Mouse (Mus musculus): Measurements from ENCODE around the gene Dcaf5. TPM values are rescaled to one million over a fixed set of nuclear protein-coding genes. Genes with fewer than 3 reads are reported as not detected.
A peak's percentile ranks its signal among the peaks of the same experiment; 100 is the strongest.
"Not testable (repeated sequence)": the region's sequence is repeated elsewhere in the genome, so short reads cannot be mapped to it uniquely, and the experiment has no call there.

The Dcaf5 gene
- 1.3 and 20.2 TPM in 2 replicates for total RNA-seq (2015; ENCODE audit: low replicate concordance)
- 2.4 and 3.2 TPM in 2 replicates for total RNA-seq (2017; ENCODE audit: low replicate concordance)

DNA sequence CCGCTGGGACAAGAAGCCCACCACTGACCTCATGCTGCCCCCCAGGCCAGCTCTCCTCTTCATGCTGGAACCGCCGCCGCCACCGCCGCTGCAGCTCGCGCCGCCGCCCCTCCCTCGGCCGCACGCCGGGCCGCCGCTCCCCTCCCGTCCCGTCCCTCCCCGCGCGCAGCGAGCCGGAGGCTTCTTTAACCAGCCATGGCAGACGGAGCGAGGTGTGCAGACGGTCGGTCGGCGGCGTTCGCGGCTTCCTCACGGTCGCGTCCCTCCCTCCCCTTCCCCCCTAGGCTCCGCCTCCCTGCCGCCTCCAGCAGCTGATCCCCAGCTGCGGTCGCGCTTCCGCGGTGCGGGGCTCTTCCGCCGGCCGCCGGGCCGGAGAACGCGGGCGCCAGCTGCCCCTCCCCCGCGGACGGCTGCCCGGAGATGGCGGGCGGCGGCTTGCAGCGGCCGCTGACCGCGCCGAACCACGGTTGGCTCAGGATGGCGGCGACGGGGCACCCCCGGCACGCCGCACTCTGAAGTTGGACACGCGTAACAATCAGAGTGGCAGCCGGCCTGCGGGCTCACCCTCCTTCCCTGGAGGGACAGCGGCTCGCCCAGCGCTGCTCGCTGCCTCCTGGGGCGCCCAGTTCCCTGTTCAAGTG is at the start of gene Dcaf5:
Dcaf5 (minus strand) TSS at position 266 of the 641 bp plus-strand sequence.
- peak; percentile 95 for ATAC-seq (replicated peaks; ENCODE audit: low FRiP score, poor library complexity, severe bottlenecking)

DNA sequence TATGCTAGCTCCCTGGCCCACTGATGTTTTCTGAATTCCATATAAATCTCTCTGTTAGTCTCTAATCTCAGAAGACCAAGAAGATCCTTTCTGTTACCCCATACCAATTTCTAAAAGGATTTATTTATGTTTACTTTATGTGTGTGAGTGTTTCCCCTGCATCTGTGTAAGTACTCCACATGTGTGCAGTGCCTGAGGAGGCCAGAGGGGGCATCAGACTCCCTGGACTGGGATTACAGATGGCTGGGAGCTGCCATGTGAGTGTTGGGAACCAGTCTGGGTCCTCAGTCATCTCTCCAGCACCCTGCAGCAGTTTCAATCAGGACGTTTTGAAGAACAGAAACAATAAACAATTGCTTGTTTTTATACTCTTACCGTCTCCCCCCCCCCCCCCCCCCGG is 47.0 kb upstream of the Dcaf5 start:
- no peak for ATAC-seq (replicated peaks; ENCODE audit: low FRiP score, poor library complexity, severe bottlenecking)

DNA sequence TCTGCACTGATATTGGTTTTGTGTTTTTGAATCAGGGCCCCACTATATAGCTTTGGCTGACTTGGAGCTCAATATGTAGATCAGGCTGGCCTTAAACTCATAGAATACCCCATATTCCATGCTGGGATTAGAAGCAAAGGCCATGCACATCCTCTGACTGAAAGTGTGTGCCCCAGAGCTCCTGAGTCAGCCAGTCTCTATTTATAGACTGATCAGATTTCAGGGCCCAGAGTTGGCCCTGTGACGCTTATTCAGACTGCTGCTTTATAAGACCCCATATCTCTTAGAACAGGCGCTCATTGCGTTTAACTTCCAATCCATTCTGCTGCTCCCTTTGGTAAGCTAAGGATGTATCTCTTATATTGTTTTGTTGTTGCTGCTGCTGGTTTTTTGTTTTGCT is 43.6 kb upstream of the Dcaf5 start:
- no peak for ATAC-seq (replicated peaks; ENCODE audit: low FRiP score, poor library complexity, severe bottlenecking)

DNA sequence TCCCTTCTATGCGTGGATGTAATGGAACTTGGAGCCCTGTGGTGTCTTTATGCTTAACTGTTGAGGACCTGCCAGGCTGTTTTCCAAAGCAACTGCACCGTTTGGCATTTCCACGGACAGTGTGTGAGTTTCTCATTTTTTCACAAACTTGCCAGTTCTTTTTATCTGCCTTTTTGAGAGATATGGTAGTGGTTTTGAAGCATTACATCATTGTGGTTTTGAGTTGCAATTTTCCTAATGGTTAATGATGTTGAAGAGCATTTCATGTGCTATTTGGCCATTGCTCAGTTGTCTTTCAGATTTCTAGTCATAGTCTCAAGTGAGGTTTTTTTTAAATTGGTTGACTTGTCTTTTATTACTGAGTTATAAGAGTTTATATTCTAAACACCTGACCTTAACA is 37.3 kb upstream of the Dcaf5 start:
- no peak for ATAC-seq (replicated peaks; ENCODE audit: low FRiP score, poor library complexity, severe bottlenecking)

DNA sequence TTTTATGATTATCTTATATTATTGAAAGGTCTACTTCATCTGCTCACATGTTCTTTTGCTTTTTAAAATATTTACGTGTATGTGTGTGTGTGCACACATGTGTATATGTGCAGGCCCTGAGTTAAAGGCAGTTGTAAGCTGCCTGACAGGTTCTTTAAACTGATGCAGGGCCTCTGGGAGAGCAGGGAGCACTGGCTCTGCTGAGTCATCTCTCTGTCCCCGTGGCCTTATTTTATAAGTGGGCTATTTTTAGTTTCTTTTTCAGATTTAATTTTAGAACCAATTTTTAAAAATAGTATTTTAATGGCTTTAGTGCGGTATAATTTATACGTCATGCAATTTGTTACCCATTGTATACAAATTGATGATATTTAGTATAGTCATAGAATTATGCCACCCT is 35.5 kb upstream of the Dcaf5 start:
- ATAC-seq (replicated peaks; ENCODE audit: low FRiP score, poor library complexity, severe bottlenecking), result no peak

GRCm38 (mm10) chr12:80470206-80470605 is 33.8 kb upstream of the Dcaf5 start:
- ATAC-seq (replicated peaks; ENCODE audit: low FRiP score, poor library complexity, severe bottlenecking), result no peak

DNA sequence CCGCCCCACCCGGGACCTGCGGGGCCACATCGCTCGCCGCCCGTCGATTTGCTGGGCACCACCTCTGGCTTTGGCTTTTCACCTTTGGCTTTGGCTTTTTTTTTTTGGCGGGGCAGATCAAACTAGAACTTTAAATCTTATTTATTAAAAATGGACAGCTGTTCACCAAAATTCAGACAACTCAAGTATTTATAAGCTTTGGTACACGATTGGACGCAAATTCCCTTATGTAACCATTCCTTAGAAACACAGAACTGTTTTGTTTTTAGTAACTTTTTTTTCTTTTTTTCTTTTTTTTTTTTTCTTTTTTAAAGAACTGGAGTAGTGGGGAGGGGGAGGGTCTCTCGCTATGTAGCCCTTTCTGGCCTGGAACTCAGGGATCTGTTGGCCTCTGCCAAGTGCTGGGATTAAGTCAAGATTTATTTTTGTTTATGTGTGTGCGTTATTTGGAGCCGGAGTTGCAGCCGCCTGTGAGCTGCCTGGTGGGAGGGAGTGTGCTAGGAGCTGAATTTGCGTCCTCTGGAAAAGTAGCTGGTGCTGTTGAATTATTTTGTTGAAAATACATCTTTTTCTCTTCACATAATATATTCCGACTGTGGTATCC is 27.4 kb upstream of the Dcaf5 start:
- ATAC-seq (replicated peaks; ENCODE audit: low FRiP score, poor library complexity, severe bottlenecking), result no peak

DNA sequence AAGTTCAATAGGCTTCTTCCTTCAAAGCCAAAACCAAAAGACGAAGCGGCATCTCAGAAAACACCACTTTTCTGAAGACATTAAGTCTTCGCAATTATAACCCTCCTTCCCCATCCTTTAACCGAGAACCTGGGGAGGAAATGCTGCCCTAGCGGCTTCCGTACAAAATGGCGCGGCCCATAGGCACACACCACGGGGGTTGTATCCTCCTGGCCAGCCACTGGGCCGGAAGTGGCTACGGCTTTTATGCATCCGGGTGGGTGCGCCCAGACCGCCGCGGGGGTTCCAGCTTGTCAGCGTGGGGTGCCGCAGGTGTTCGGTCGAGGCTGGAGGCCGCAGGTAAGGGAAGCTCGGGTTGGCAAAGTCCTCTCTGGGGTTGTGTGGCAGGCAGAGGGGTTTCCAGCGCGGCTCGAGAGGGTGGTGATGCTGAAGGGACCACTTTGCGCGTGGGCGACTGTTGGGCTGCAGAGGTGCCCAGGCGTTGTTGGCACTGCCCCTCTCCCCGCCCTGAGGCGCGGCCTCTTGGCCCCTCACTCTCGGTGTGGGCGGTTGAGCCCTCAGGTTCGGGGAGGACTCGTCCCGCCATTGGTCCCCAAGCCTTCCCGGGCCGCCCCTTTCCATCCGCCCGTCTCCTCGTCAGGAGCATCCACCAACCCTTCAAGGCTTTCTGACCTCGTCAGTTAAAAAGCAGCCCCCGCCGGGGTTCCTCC is 26.7 kb upstream of the Dcaf5 start, which contains the start of gene Exd2:
Exd2 (plus strand) TSS at position 154 of the 710 bp plus-strand sequence.
- peak; percentile 95 for ATAC-seq (replicated peaks; ENCODE audit: low FRiP score, poor library complexity, severe bottlenecking)

DNA sequence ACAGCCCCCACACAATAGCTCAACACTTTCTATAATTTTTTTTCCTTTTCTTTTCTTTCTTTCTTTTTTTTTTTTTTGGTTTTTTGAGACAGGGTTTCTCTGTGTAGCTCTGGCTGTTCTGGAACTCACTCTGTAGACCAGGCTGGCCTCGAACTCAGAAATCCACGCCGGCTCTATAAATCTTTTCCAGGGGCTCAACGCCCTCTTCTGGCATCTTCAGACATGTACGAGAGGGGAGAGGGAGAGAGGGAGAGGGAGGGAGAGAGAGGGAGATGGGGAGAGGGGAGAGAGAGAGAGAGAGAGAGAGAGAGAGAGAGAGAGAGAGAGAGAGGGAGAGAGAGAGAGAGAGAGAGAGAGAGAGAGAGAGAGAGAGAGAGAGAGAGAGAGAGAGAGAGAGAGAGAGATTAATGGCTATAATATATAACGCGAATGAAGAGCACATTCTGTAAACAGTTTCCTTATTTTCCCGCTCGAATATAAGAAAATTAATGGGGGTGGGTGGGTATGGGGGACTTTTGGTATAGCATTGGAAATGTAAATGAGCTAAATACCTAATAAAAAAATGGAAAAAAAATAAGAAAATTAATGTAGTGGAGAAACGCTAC is 26.0 kb upstream of the Dcaf5 start:
- not testable (repeated sequence) for ATAC-seq (replicated peaks; ENCODE audit: low FRiP score, poor library complexity, severe bottlenecking)

GRCm38 (mm10) chr12:80458033-80458432 is 21.6 kb upstream of the Dcaf5 start:
- ATAC-seq (replicated peaks; ENCODE audit: low FRiP score, poor library complexity, severe bottlenecking), result no peak

GRCm38 (mm10) chr12:80453506-80453905 is 17.1 kb upstream of the Dcaf5 start:
- ATAC-seq (replicated peaks; ENCODE audit: low FRiP score, poor library complexity, severe bottlenecking), result no peak

- ATAC-seq (replicated peaks; ENCODE audit: low FRiP score, poor library complexity, severe bottlenecking), result no peak
Measured at GRCm38 (mm10) chr12:80444525-80445109, 8.2 kb upstream of the Dcaf5 start.

GRCm38 (mm10) chr12:80440957-80441356 is 4.6 kb upstream of the Dcaf5 start:
- ATAC-seq (replicated peaks; ENCODE audit: low FRiP score, poor library complexity, severe bottlenecking), result no peak

- ATAC-seq (replicated peaks; ENCODE audit: low FRiP score, poor library complexity, severe bottlenecking), result no peak
Measured at GRCm38 (mm10) chr12:80437051-80437675, 762 bp upstream of the Dcaf5 start.

GRCm38 (mm10) chr12:80435887-80436286 is 514 bp downstream of the Dcaf5 start:
- ATAC-seq (replicated peaks; ENCODE audit: low FRiP score, poor library complexity, severe bottlenecking), result peak; percentile 9; the same call in 1 of the 2 replicates

- ATAC-seq (replicated peaks; ENCODE audit: low FRiP score, poor library complexity, severe bottlenecking), result peak; percentile 49
Measured at GRCm38 (mm10) chr12:80434961-80435691, 1.3 kb downstream of the Dcaf5 start.

DNA sequence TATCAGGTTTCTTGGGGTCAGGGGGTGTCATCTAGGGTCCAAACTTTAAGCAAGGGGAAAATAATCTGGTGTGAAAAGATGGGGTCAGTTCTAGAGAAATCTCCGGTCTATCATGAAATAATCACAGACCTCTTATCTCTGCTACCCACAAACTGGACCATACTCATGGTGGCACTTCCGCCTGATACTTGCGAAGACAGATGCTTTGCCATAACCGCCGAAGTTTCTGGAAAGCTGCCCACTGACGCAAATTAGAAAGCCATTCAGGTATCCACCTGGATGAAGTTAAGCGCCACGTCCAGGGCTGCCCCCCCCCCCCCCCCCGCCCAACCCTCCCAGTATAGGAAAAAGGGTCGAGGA is 1.8 kb downstream of the Dcaf5 start:
- no peak for ATAC-seq (replicated peaks; ENCODE audit: low FRiP score, poor library complexity, severe bottlenecking)

DNA sequence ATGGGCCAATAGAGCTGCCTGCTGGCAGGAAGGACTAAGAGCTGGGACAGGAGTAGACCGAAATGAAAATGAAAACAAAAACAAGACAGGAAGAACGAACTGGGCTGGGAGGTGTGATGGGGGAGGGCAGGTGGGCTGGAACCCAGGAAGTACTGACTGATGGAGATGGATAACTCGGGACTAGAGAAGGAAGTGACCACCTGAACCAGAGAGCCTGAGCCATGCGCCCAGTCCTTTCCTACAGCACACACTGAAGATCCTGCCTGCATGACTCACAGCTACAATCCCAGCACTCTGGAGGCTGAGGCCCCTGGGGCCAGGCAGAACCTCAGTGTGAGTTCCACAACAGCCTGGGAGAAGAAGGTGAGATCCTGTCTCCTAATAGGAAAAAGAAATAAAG is 3.1 kb downstream of the Dcaf5 start:
- no peak for ATAC-seq (replicated peaks; ENCODE audit: low FRiP score, poor library complexity, severe bottlenecking)

DNA sequence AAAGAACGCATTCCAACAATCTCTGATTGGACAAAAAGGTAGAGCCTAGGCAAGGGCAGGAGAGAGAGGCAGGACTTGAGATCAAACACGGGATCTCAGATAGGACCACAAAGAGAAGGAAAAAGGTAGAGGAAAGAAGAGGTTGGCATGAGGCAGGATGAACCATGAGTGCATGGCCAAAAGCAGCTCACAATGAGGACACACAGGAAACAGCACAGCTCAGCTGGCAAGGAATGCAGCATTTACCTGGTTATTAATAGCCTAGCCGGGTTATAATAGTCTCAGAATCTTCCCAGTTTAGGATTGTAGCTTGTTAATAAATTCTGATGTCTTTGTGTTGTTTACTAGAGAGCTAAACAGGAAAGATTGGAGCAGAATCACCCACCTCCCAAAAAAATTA is 8.7 kb downstream of the Dcaf5 start:
- no peak for ATAC-seq (replicated peaks; ENCODE audit: low FRiP score, poor library complexity, severe bottlenecking)

Measured in erythroid progenitor cell, adult 5-6 weeks (primary cell).